Mouse (Mus musculus) lung, embryonic 16.5 days (tissue): Measurements from ENCODE around the gene Trim9. TPM values are rescaled to one million over a fixed set of nuclear protein-coding genes. Genes with fewer than 3 reads are reported as not detected.

Experiments used
- ATAC-seq: fragments of 200-750 bp; cut with Nextera tagmentation; 2 replicates; pipeline ENCODE4 v1.8.0; 2017; ENCODE audit warnings: low read depth, mild to moderate bottlenecking, moderate library complexity
- H3K27ac ChIP-seq: fragments of 300-500 bp; sonication (generic); 2 replicates; pipeline ENCODE4 v1.5.1; 2014; ENCODE audit warnings: mild to moderate bottlenecking, control low read depth, low read length
- H3K27me3 ChIP-seq: fragments of 300-500 bp; sonication (generic); 2 replicates; pipeline ENCODE4 v1.6.1; 2014; ENCODE audit warnings: low read depth, low read length, mixed read lengths; ENCODE audit not compliant: control insufficient read depth, insufficient read depth
- H3K36me3 ChIP-seq: fragments of 300-500 bp; sonication (generic); 2 replicates; pipeline ENCODE4 v1.6.1; 2014; ENCODE audit warnings: low read length; ENCODE audit not compliant: control insufficient read depth, insufficient read depth
- H3K4me1 ChIP-seq: fragments of 300-500 bp; sonication (generic); replicated peaks from 2 replicates; pipeline ENCODE4 v1.6.1; 2014; ENCODE audit warnings: low read length, mixed read lengths; ENCODE audit not compliant: control insufficient read depth, insufficient read depth
- H3K4me2 ChIP-seq: fragments of 300-500 bp; sonication (generic); 2 replicates; pipeline ENCODE4 v1.6.1; 2014; ENCODE audit warnings: low read depth, low read length, control low read depth
- H3K4me3 ChIP-seq: fragments of 300-500 bp; sonication (generic); 2 replicates; pipeline ENCODE4 v1.5.1; 2014; ENCODE audit warnings: mild to moderate bottlenecking, low read length, control low read depth
- H3K9ac ChIP-seq: fragments of 300-500 bp; sonication (generic); 2 replicates; pipeline ENCODE4 v1.6.1; 2014; ENCODE audit warnings: low read length, control low read depth
- H3K9me3 ChIP-seq: fragments of 300-500 bp; sonication (generic); 2 replicates; pipeline ENCODE4 v1.6.1; 2016; ENCODE audit warnings: low read length; ENCODE audit not compliant: control insufficient read depth
- WGBS: fragments of 180-500 bp; shearing (Covaris S2); extraction: QIAGEN DNeasy Blood & Tissue Kit; methylation state at CpG from one replicate; pipeline ENCODE4 v1.1.7; 2014; 5-methylcytosine and 5-hydroxymethylcytosine counted together
- polyA plus RNA-seq: library from polyadenylated mRNA; unstranded; fragments of >200 nt; fragmentation: Nextera tagmentation; extraction: Ambion mirVana; gene quantifications from 2 replicates; pipeline ENCODE4 v1.2.1, GENCODE M21; 2015

Trim9 gene
- polyA plus RNA-seq, 1 experiment from 2014 or later = 0.58 TPM

GRCm38 (mm10) chr12:70303525-70303924 is 43.9 kb downstream of the Trim9 start:
- H3K4me2 ChIP-seq = no peak overlapping the region
- H3K9me3 ChIP-seq = no peaks in the 10 kb centered on the region
- no peaks in the 10 kb centered on the region for H3K36me3 ChIP-seq
- no peaks in the 10 kb centered on the region for H3K4me1 ChIP-seq
- no peak for ATAC-seq
- no peaks in the 10 kb centered on the region for H3K27me3 ChIP-seq
- H3K4me3 ChIP-seq = no peak overlapping the region
- WGBS = 57% methylated on average over 7 of the region's 7 CpGs
- H3K27ac ChIP-seq = no peak overlapping the region
- no peak overlapping the region for H3K9ac ChIP-seq

- no peak overlapping the region for H3K4me2 ChIP-seq
- WGBS = 34% methylated on average over 5 of the region's 5 CpGs
- H3K36me3 ChIP-seq = no peaks in the 10 kb centered on the region
- no peaks in the 10 kb centered on the region for H3K9me3 ChIP-seq
- H3K4me3 ChIP-seq = no peak overlapping the region
- no peak overlapping the region for H3K9ac ChIP-seq
- H3K27me3 ChIP-seq = no peaks in the 10 kb centered on the region
- no peak overlapping the region for H3K27ac ChIP-seq
- H3K4me1 ChIP-seq = no peaks in the 10 kb centered on the region
- ATAC-seq = peak; percentile 52; the same call in 1 of the 2 replicates
These were observed 45.2 kb downstream of the Trim9 start for GRCm38 (mm10) chr12:70302022-70302720.

GRCm38 (mm10) chr12:70293927-70294684 is 53.3 kb downstream of the Trim9 start:
- Histone ChIP-seq H3K27ac (no peak overlapping the region), H3K27me3 (no peaks in the 10 kb centered on the region), H3K9ac (no peak overlapping the region), H3K4me2 (no peak overlapping the region), H3K36me3 (no peaks in the 10 kb centered on the region), H3K9me3 (no peaks in the 10 kb centered on the region), H3K4me3 (no peak overlapping the region), H3K4me1 (no peaks in the 10 kb centered on the region)
- ATAC-seq = no peak
- WGBS = 66% methylated on average over 5 of the region's 5 CpGs

GRCm38 (mm10) chr12:70293165-70293926 is 54.1 kb downstream of the Trim9 start:
- 87% methylated on average over 10 of the region's 10 CpGs for WGBS

GRCm38 (mm10) chr12:70285521-70285920 is 61.9 kb downstream of the Trim9 start:
- ATAC-seq = no peak
- H3K36me3 ChIP-seq = no peaks in the 10 kb centered on the region
- no peak overlapping the region for H3K4me3 ChIP-seq
- H3K4me2 ChIP-seq = no peak overlapping the region
- no peak overlapping the region for H3K27ac ChIP-seq
- no peak overlapping the region for H3K9ac ChIP-seq
- H3K9me3 ChIP-seq = no peaks in the 10 kb centered on the region
- no peaks in the 10 kb centered on the region for H3K4me1 ChIP-seq
- 75% methylated on average over 5 of the region's 5 CpGs for WGBS
- no peaks in the 10 kb centered on the region for H3K27me3 ChIP-seq

More at GRCm38 (mm10) chr12:70293165-70293926, 54.1 kb downstream of the Trim9 start:
- Histone ChIP-seq H3K27me3 (no peaks in the 10 kb centered on the region), H3K4me1 (no peaks in the 10 kb centered on the region), H3K9me3 (no peaks in the 10 kb centered on the region), H3K4me2 (no peak overlapping the region), H3K36me3 (no peaks in the 10 kb centered on the region), H3K27ac (no peak overlapping the region), H3K4me3 (no peak overlapping the region), H3K9ac (no peak overlapping the region)
- ATAC-seq = no peak

- Histone ChIP-seq H3K27ac (no peak overlapping the region), H3K36me3 (no peaks in the 10 kb centered on the region), H3K4me2 (no peak overlapping the region), H3K27me3 (no peaks in the 10 kb centered on the region), H3K4me3 (no peak overlapping the region), H3K9me3 (no peaks in the 10 kb centered on the region), H3K4me1 (no peaks in the 10 kb centered on the region), H3K9ac (no peak overlapping the region)
- WGBS = 68% methylated on average over 7 of the region's 7 CpGs
- no peak; the same call in 1 of the 2 replicates for ATAC-seq
These were observed 62.4 kb downstream of the Trim9 start for GRCm38 (mm10) chr12:70284979-70285378.

- Histone ChIP-seq H3K9me3 (no peaks in the 10 kb centered on the region), H3K27ac (no peak overlapping the region), H3K36me3 (no peaks in the 10 kb centered on the region), H3K4me3 (no peak overlapping the region), H3K4me2 (no peak overlapping the region), H3K4me1 (no peaks in the 10 kb centered on the region), H3K27me3 (no peaks in the 10 kb centered on the region), H3K9ac (no peak overlapping the region)
- no peak for ATAC-seq
- 56% methylated on average over 10 of the region's 10 CpGs for WGBS
These were observed 64.2 kb downstream of the Trim9 start for GRCm38 (mm10) chr12:70283116-70283731.

GRCm38 (mm10) chr12:70280930-70281329 is 66.5 kb downstream of the Trim9 start:
- WGBS = 84% methylated on average over 2 of the region's 2 CpGs
- Histone ChIP-seq H3K36me3 (no peaks in the 10 kb centered on the region), H3K9me3 (no peaks in the 10 kb centered on the region), H3K27me3 (no peaks in the 10 kb centered on the region), H3K9ac (no peak overlapping the region), H3K4me1 (no peaks in the 10 kb centered on the region), H3K4me3 (no peak overlapping the region), H3K27ac (no peak overlapping the region), H3K4me2 (no peak overlapping the region)
- ATAC-seq = no peak

- no peak for ATAC-seq
- no peaks in the 10 kb centered on the region for H3K36me3 ChIP-seq
- H3K9me3 ChIP-seq = no peaks in the 10 kb centered on the region
- 63% methylated on average over 10 of the region's 10 CpGs for WGBS
- no peaks in the 10 kb centered on the region for H3K4me1 ChIP-seq
- no peak overlapping the region for H3K4me2 ChIP-seq
- H3K9ac ChIP-seq = no peak overlapping the region
- H3K4me3 ChIP-seq = no peak overlapping the region
- H3K27ac ChIP-seq = no peak overlapping the region
- H3K27me3 ChIP-seq = no peaks in the 10 kb centered on the region
These were observed 67.0 kb downstream of the Trim9 start for GRCm38 (mm10) chr12:70280381-70280780.
